Mouse (Mus musculus) olfactory bulb, adult 2 months (tissue): ENCODE results near the gene Oas2.

Source experiments
- CTCF ChIP-seq: fragments of 200-500 bp; IDR thresholded peaks from 2 replicates; pipeline ENCODE4 v1.5.1; 2012; ENCODE audit warnings: low read depth, mild to moderate bottlenecking, low read length, moderate library complexity; ENCODE audit not compliant: insufficient read depth
- POLR2A ChIP-seq: fragments of 200-500 bp; IDR thresholded peaks from 2 replicates; pipeline ENCODE4 v1.6.1; 2012; ENCODE audit warnings: mild to moderate bottlenecking, low read depth, low read length, moderate library complexity; ENCODE audit not compliant: insufficient read depth

DNA sequence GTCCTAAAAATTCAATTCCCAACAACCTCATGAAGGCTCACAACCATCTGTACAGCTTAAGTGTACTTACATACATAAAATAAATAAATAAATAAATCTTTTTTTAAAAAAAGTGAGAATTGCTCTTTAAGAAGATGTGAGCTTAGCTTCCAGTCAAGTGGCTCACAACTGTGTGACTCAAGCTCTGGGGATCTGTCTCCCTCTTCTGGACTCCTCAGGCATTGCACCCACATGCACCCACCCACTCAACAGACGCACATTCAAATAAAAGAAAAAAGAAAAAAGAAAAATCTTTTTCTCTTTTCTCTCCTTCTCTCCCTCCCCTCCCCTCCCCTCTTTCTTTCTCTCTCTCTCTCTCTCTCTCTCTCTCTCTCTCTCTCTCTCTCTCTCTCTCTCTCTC, 32.0 kb upstream of the Oas2 start:
- TF ChIP-seq CTCF (no peak), POLR2A (no peak)
